Mouse (Mus musculus) layer of hippocampus, adult 2 months (tissue): ENCODE measurements around the gene Rbms2. TPM values are rescaled to one million over a fixed set of nuclear protein-coding genes. Genes with fewer than 3 reads are reported as not detected.
"Not testable (repeated sequence)": the region's sequence is repeated elsewhere in the genome, so short reads cannot be mapped to it uniquely, and the experiment has no call there.

ENCODE experiments used
- DNase-seq, 2 experiments: peaks; one replicate each; pipeline ENCODE4 v3.0.0; 2022; ENCODE audit warnings: low spot score in 2 of 2
- H3K27ac ChIP-seq: fragments of 200-600 bp; 2 replicates; pipeline ENCODE4 v1.8.1; 2022
- H3K4me3 ChIP-seq: fragments of 200-600 bp; 2 replicates; pipeline ENCODE4 v1.8.1; 2022; ENCODE audit warnings: mild to moderate bottlenecking
- CTCF ChIP-seq: fragments of 200-600 bp; conservative IDR thresholded peaks from 2 replicates; pipeline ENCODE4 v1.8.1; 2022; ENCODE audit warnings: antibody characterized with exemption, mild to moderate bottlenecking, moderate library complexity
- microRNA-seq, 2 experiments: library from miRNA; unstranded; fragments of <30 nt; microRNA quantifications; one replicate each; pipeline ENCODE4 v1.2.0; 2021
- total RNA-seq, 2 experiments: library from RNA; stranded (reverse); gene quantifications; 2 replicates each; pipeline ENCODE4 v1.2.3; 2021

Rbms2 gene
- total RNA-seq, 2 experiments from 2014 or later: 12.7 to 12.8 TPM

GRCm38 (mm10) chr10:128091564-128092505 lies 88.3 kb downstream of the Rbms2 start, which contains the start of gene Baz2a:
TSS of gene Baz2a (plus strand) at chr10:128091577.
- no peak for TF ChIP-seq CTCF
- DNase-seq: no peak
- peak within 1 kb of the TSS; percentile 88 for H3K4me3 ChIP-seq

GRCm38 (mm10) chr10:128090651-128091563 lies 89.2 kb downstream of the Rbms2 start:
- H3K27ac ChIP-seq: peak overlapping the region; percentile 97
- peak; percentile 82 for TF ChIP-seq CTCF
- peak overlapping the region; percentile 88 for H3K4me3 ChIP-seq
- peak; percentile 82 to 89 for DNase-seq

More at GRCm38 (mm10) chr10:128091564-128092505, 88.3 kb downstream of the Rbms2 start, which contains the start of gene Baz2a:
- peak within 1 kb of the TSS; percentile 97 for H3K27ac ChIP-seq

- Histone ChIP-seq H3K27ac (no peak overlapping the region), H3K4me3 (no peak overlapping the region)
- no peak for TF ChIP-seq CTCF
- no peak for DNase-seq
Measured at GRCm38 (mm10) chr10:128089842-128090241, 90.3 kb downstream of the Rbms2 start.

- Histone ChIP-seq H3K4me3 (no peak overlapping the region), H3K27ac (no peak overlapping the region)
- no peak for TF ChIP-seq CTCF
- no peak for DNase-seq
Measured at GRCm38 (mm10) chr10:128088181-128088580, 91.9 kb downstream of the Rbms2 start.

- H3K27ac ChIP-seq, H3K4me3 ChIP-seq, DNase-seq: not testable (repeated sequence)
Measured at GRCm38 (mm10) chr10:128087216-128087615, 92.9 kb downstream of the Rbms2 start.

DNA sequence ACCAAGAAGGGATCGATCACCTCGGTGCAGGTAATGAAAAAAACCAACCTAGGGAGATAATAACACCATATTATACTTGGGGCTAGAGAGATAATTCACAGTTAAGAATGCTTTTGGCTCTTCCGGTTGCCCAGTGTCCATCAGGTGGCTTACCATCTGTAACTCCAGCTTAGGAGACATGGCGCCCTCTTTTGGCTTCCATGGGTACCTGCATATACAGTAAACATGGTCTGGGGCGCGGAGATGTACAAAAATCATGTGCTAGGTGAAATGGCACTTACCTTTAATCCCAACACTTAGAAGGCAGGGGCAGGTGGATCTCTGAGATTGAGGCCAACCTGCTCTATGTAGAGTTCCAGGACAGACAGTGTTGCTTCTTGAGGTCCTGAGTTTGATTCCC lies 93.7 kb downstream of the Rbms2 start:
- TF ChIP-seq CTCF: peak; percentile 73
- no peak overlapping the region for H3K27ac ChIP-seq
- DNase-seq: no peak
- no peak overlapping the region for H3K4me3 ChIP-seq

- no peak for TF ChIP-seq CTCF
- peak overlapping the region; percentile 99 for H3K27ac ChIP-seq
- DNase-seq: no peak
- peak overlapping the region; percentile 77 for H3K4me3 ChIP-seq
Measured at GRCm38 (mm10) chr10:128084160-128084559, 95.9 kb downstream of the Rbms2 start.

DNA sequence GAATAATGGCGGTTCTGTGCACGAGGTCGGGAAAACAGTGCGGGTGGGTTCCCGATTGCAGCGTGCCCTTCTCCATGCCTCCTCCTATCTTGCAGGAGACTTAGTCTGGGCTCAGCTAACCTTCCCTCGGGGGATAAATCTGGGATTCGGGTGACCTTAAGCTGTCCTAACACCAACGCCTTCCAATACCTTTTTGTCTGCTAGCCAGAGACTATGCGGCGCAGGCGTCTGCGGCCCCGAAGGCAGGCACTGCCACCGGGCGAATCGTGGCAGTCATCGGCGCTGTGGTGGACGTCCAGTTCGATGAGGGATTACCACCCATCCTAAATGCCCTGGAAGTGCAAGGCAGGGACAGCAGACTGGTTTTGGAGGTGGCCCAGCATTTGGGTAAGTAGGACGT lies 96.4 kb downstream of the Rbms2 start:
- Histone ChIP-seq H3K27ac (peak overlapping the region; percentile 99), H3K4me3 (peak overlapping the region; percentile 77)
- no peak for DNase-seq
- TF ChIP-seq CTCF: no peak

DNA sequence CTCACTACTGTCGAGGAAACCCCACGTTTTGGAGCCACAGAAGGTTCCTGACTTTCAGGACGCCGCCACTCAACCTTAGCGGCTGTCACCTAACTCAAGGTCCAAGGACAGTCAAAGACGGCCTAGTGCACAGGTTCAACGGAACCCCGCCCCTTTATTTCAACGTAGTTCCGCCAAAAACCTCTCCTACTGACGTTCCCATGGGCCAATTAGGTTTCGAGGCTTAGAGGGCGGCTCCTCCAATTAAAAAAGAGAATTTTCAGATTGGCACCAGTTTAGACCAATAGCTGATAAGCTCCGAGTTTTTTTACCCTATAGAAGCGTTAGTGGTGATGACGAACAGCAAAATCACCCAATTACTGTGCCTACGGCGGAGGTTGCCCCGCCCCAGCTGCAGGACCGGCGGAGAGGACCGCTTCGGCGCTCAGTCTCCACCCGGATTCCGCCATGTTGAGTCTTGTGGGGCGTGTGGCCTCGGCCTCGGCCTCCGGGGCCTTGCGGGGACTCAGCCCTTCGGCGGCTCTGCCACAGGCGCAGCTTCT lies 97.1 kb downstream of the Rbms2 start, which contains the start of gene Atp5b:
TSS of gene Atp5b (plus strand) at position 394 of the 542 bp plus-strand sequence.
- peak; percentile 98 to 99 for DNase-seq
- TF ChIP-seq CTCF: no peak
- Histone ChIP-seq H3K27ac (peak within 1 kb of the TSS; percentile 99), H3K4me3 (peak within 1 kb of the TSS; percentile 85)

DNA sequence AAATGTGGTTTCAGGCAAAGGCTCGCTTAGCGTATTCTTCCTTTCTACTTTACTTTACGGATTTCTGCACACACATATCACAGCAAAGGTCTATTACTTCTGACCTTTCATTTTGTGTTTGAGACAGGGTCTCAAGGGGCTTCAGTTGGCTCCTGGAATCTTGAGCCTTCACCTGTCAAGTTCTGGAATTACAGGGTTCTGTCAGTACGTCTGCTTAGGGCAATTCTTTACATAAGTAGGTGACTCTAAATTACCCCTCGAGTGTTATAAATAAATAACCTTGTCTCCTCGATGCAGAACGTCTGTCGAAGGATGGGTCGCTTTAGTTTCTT lies 97.7 kb downstream of the Rbms2 start:
- no peak for DNase-seq
- TF ChIP-seq CTCF: no peak
- H3K27ac ChIP-seq: peak overlapping the region; percentile 99
- H3K4me3 ChIP-seq: peak overlapping the region; percentile 85

DNA sequence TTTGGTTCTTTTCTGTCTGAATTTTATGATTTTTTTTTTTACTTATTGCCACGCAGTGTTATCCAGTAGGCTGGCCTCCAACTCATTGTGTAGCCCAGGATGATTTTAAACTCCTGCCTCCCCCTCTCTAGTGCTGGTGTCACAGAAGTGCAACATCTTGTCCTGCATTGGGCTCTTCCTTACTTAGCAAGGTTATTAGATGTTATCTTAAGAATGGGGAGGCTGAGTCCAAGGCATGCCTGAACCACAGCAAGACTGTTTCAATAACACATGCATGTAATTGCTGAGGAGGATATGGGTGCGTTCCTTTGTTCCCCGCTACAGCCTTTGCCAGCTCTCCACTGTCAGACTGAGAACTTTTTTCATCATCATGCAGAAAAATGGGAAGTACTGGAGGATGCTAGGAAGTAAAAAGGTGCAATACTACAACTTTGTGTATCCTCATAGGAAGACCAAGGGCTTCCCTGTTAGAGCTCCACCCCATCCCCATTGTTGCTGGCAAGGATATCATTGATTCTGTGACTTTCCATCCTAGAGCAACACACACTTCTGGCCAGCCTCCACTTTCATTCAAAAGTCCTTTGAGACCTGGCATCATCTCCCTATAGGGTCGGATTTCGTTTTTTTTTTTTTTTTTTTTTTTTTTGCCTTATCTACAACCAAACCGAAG lies 98.2 kb downstream of the Rbms2 start:
- H3K4me3 ChIP-seq: peak overlapping the region; percentile 85
- DNase-seq: no peak
- no peak for TF ChIP-seq CTCF
- peak overlapping the region; percentile 99 for H3K27ac ChIP-seq

Small RNA genes lying within 50 kb of the gene (microRNA-seq; reads per million reads assigned to microRNA genes)
- gene Mir677: 23.9 to 28.8 reads per million in 2 experiments

Other genes with a start within 250 kb of the Rbms2 start
- not detected for gene Hsd17b6, start 172.7 kb downstream of the Rbms2 start, total RNA-seq
- 1 to 10 TPM; 7.7 to 8.0 TPM for gene Prim1, start 165.1 kb downstream of the Rbms2 start, total RNA-seq
- gene Naca, start 144.7 kb downstream of the Rbms2 start, total RNA-seq: 100 to 1,000 TPM; 333 to 336 TPM
- gene Ptges3, start 121.3 kb downstream of the Rbms2 start, total RNA-seq: 100 to 1,000 TPM; 135 to 142 TPM
- 1,000 to 10,000 TPM; 1,635 to 1,673 TPM for gene Atp5b, start 97.0 kb downstream of the Rbms2 start, total RNA-seq
- 10 to 100 TPM; 42.8 to 45.5 TPM for gene Baz2a, start 88.7 kb downstream of the Rbms2 start, total RNA-seq
- gene Gls2, start 14.2 kb upstream of the Rbms2 start, total RNA-seq: 10 to 100 TPM; 20.1 to 21.0 TPM
- gene Spryd4, start 31.5 kb upstream of the Rbms2 start, total RNA-seq: 10 to 100 TPM in 1 of 2 experiments, 1 to 10 TPM in 1; 9.5 to 10.4 TPM
- gene Mip, start 45.5 kb upstream of the Rbms2 start, total RNA-seq: not detected
- gene Timeless, start 51.8 kb upstream of the Rbms2 start, total RNA-seq: 1 to 10 TPM; 5.4 to 6.4 TPM
- not detected for gene Apon, start 73.8 kb upstream of the Rbms2 start, total RNA-seq
- not detected for gene Apof, start 88.4 kb upstream of the Rbms2 start, total RNA-seq
- 10 to 100 TPM; 34.4 to 34.7 TPM for gene Stat2, start 90.3 kb upstream of the Rbms2 start, total RNA-seq
- under 1 TPM in 1 of 2 experiments, not detected in 1; 0.27 TPM for gene Il23a, start 118.5 kb upstream of the Rbms2 start, total RNA-seq
- 10 to 100 TPM; 14.7 to 16.4 TPM for gene Pan2, start 123.0 kb upstream of the Rbms2 start, total RNA-seq
- gene Cnpy2, start 142.2 kb upstream of the Rbms2 start, total RNA-seq: 10 to 100 TPM; 78.8 to 83.0 TPM
- 100 to 1,000 TPM; 226 to 235 TPM for gene Cs, start 157.4 kb upstream of the Rbms2 start, total RNA-seq
- gene Coq10a, start 188.7 kb upstream of the Rbms2 start, total RNA-seq: 10 to 100 TPM; 48.6 to 49.2 TPM
- gene Ankrd52, start 196.8 kb upstream of the Rbms2 start, total RNA-seq: 10 to 100 TPM; 50.6 to 51.6 TPM
- gene Slc39a5, start 220.9 kb upstream of the Rbms2 start, total RNA-seq: under 1 TPM in 1 of 2 experiments, not detected in 1; 0.29 TPM
- gene Nabp2, start 231.2 kb upstream of the Rbms2 start, total RNA-seq: 10 to 100 TPM; 88.2 to 93.0 TPM
- gene Rnf41, start 231.4 kb upstream of the Rbms2 start, total RNA-seq: 10 to 100 TPM; 69.5 to 71.8 TPM